Mouse (Mus musculus) MEL (cell line): ENCODE data around the gene Sh3rf1.

Experiments used
- CHD1 ChIP-seq: IDR thresholded peaks from 2 replicates; pipeline ENCODE4 v1.6.1; 2012; ENCODE audit warnings: low read depth, mild to moderate bottlenecking, inconsistent platforms, low read length, improper control_type of control experiment
- CTCF ChIP-seq, 3 experiments: IDR thresholded peaks in 2 of 3; conservative IDR thresholded peaks in 1 of 3; 2 replicates each; pipeline ENCODE4 v1.5.1; 2011 to 2012; ENCODE audit warnings: low read length in 3 of 3, low read depth in 2 of 3, mild to moderate bottlenecking in 2 of 3, improper control_type of control experiment in 1 of 3, inconsistent platforms in 1 of 3, mixed read lengths in 1 of 3, moderate library complexity in 1 of 3; ENCODE audit not compliant: control insufficient read depth in 1 of 3, insufficient read depth in 1 of 3, poor library complexity in 1 of 3, severe bottlenecking in 1 of 3
- ETS1 ChIP-seq: IDR thresholded peaks from 2 replicates; pipeline ENCODE4 v1.6.1; 2012; ENCODE audit warnings: low read depth, mild to moderate bottlenecking, inconsistent platforms, low read length, improper control_type of control experiment, moderate library complexity
- GATA1 ChIP-seq: IDR thresholded peaks from 2 replicates; pipeline ENCODE4 v1.6.1; 2011; ENCODE audit warnings: low read depth, low read length, improper control_type of control experiment
- MAFK ChIP-seq: IDR thresholded peaks from 2 replicates; pipeline ENCODE4 v1.6.1; 2011; ENCODE audit warnings: low read depth, mild to moderate bottlenecking, low read length, improper control_type of control experiment, borderline replicate concordance
- MAX ChIP-seq: IDR thresholded peaks from 2 replicates; pipeline ENCODE4 v1.6.1; 2011; ENCODE audit warnings: low read length, improper control_type of control experiment
- MAZ ChIP-seq: IDR thresholded peaks from 2 replicates; pipeline ENCODE4 v1.6.1; 2012; ENCODE audit warnings: low read depth, mild to moderate bottlenecking, inconsistent platforms, low read length, improper control_type of control experiment
- NELFE ChIP-seq: IDR thresholded peaks from 2 replicates; pipeline ENCODE4 v1.6.1; 2011; ENCODE audit warnings: low read depth, low read length, improper control_type of control experiment
- POLR2A ChIP-seq, 2 experiments: IDR thresholded peaks; 2 replicates each; pipeline ENCODE4 v1.6.1; 2011 to 2012; ENCODE audit warnings: low read length in 2 of 2, mild to moderate bottlenecking in 2 of 2, control low read depth in 1 of 2, improper control_type of control experiment in 1 of 2, low read depth in 1 of 2, moderate library complexity in 1 of 2; ENCODE audit not compliant: control insufficient read depth in 1 of 2, insufficient read depth in 1 of 2, poor library complexity in 1 of 2
- RAD21 ChIP-seq: IDR thresholded peaks from 2 replicates; pipeline ENCODE4 v1.6.1; 2011; ENCODE audit warnings: mild to moderate bottlenecking, low read depth, low read length, improper control_type of control experiment
- RCOR1 ChIP-seq: IDR thresholded peaks from 2 replicates; pipeline ENCODE4 v1.6.1; 2012; ENCODE audit warnings: low read depth, mild to moderate bottlenecking, inconsistent platforms, low read length, improper control_type of control experiment
- TCF12 ChIP-seq: IDR thresholded peaks from 2 replicates; pipeline ENCODE4 v1.6.1; 2014; ENCODE audit warnings: low read depth, mild to moderate bottlenecking, inconsistent platforms, low read length, improper control_type of control experiment, moderate library complexity
- UBTF ChIP-seq: IDR thresholded peaks from 2 replicates; pipeline ENCODE4 v1.6.1; 2012; ENCODE audit warnings: low read depth, mild to moderate bottlenecking, inconsistent platforms, low read length, improper control_type of control experiment, moderate library complexity, borderline replicate concordance; ENCODE audit not compliant: insufficient read depth
- ZKSCAN1 ChIP-seq: IDR thresholded peaks from 2 replicates; pipeline ENCODE4 v1.6.1; 2012; ENCODE audit warnings: low read depth, mild to moderate bottlenecking, inconsistent platforms, low read length, improper control_type of control experiment, moderate library complexity

DNA sequence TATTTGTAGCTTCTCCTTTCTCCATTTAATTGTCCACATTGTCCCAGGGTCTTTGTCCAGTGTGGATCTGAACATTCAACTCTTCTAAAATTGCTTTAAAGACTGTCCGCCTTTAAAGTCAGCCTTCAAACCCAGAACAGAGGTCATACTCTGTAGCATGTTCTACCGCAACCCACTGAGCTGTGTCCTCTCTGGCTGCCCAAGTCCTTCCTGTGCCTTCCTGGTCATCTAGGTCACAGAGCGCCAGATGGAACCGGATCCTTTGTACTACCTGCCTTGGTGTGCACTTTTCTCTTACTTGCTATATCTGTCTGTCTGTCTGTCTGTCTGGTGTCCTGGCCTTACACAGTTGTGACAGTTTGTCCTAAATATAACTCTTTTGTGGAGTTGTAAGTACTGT lies 40.0 kb downstream of the Sh3rf1 start:
- TF ChIP-seq ZKSCAN1: no peak
- no peak for TF ChIP-seq POLR2A (IDR thresholded peaks at IDR 0.05; ENCODE audit: control insufficient read depth in 1 of 2, insufficient read depth in 1 of 2, low read depth in 1 of 2, low read length in 2 of 2, poor library complexity in 1 of 2)
- no peak for TF ChIP-seq CTCF (IDR thresholded peaks at IDR 0.05 in 2 of 3, conservative IDR thresholded peaks at IDR 0.05 in 1 of 3; ENCODE audit: control insufficient read depth in 1 of 3, insufficient read depth in 1 of 3, low read depth in 2 of 3, low read length in 3 of 3, poor library complexity in 1 of 3, severe bottlenecking in 1 of 3)
- no peak for TF ChIP-seq RAD21
- TF ChIP-seq MAX: no peak
- TF ChIP-seq MAFK: no peak
- TF ChIP-seq GATA1: no peak
- TF ChIP-seq ETS1: no peak
- TF ChIP-seq TCF12: no peak
- TF ChIP-seq MAZ: no peak
- no peak for TF ChIP-seq CHD1
- TF ChIP-seq NELFE: no peak
- TF ChIP-seq UBTF: no peak
- TF ChIP-seq RCOR1: no peak
